Mouse (Mus musculus): ENCODE data around the gene Gmpr2. TPM values are rescaled to one million over a fixed set of nuclear protein-coding genes. Genes with fewer than 3 reads are reported as not detected.

The Gmpr2 gene
- polyA plus RNA-seq, 1 experiment: 23.8 TPM

DNA sequence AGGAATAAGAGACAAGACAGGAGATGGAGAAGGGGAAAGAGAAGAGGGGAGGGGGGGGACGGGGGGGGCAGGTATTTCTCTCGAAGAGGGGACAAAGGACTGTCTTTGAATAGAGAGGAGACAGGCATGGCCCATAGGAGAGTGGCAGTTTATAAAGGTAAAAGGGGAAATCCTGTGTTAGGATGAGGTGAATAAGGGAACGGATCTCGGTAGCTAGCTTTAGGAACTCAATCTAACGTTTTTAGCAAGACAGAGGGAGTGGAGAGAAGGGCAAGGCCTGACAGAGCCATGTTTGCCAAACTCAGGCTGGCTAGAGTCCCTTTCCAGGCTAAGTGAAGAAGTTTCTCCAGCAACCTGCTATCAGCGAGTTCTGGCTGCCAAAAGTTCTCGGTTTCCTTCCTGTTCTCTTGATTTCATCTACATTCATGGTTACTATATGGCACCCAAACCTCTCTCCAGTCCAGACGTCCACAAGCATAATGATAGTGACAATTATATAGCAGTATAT, 50.8 kb downstream of the Gmpr2 start:
- Histone ChIP-seq H3K36me3 (ENCODE audit: control insufficient read depth, insufficient read depth) (peaks cover 3% of the 10 kb centered on the region), H3K79me3 (ENCODE audit: low read depth) (no peaks in the 10 kb centered on the region), H3K4me3 (ENCODE audit: insufficient read depth, poor library complexity, severe bottlenecking) (peak overlapping the region; percentile 43), H3K79me2 (ENCODE audit: control insufficient read depth, insufficient read depth) (no peaks in the 10 kb centered on the region), H3K27me3 (ENCODE audit: control insufficient read depth, insufficient read depth, insufficient read length) (no peaks in the 10 kb centered on the region), H3ac (ENCODE audit: control insufficient read depth, insufficient read length, low read depth) (no peak overlapping the region)
- TF ChIP-seq FOSL1 (IDR thresholded peaks at IDR 0.05; ENCODE audit: insufficient read depth, low read length, poor library complexity, severe bottlenecking): no peak
- no peak for TF ChIP-seq CEBPB (IDR thresholded peaks at IDR 0.05; ENCODE audit: low read depth)
- no peak for TF ChIP-seq USF1 (IDR thresholded peaks at IDR 0.05; ENCODE audit: low read depth)
- no peak for TF ChIP-seq MYOG (IDR thresholded peaks at IDR 0.05; ENCODE audit: control insufficient read depth, extremely low read depth, insufficient read length)
- TF ChIP-seq MYOD1 (IDR thresholded peaks at IDR 0.05; ENCODE audit: control insufficient read depth, insufficient read length, low read depth): no peak
- no peak for TF ChIP-seq MAX (IDR thresholded peaks at IDR 0.05)
- no peak for TF ChIP-seq CTCF (IDR thresholded peaks at IDR 0.05; ENCODE audit: control insufficient read depth, insufficient read depth, insufficient read length)

DNA sequence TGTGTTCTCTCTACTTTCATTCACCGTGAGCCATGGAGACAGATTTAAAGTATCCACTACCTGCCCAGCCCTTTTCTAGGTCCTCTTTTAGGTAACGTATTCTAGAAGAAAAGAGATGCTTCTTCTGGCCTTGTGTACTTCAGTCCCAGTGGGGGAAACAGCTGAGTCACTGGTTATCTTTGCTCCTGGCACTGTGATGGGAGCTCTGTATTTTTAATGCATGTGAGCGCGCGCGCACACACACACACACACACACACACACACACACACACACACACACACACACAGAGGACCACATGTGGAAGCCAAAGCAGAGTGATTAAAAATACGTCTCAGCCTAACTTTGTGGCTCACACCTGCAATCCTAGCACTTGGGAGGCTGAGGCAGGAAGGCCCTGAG, 51.7 kb downstream of the Gmpr2 start:
- Histone ChIP-seq H3K4me3 (ENCODE audit: insufficient read depth, poor library complexity, severe bottlenecking) (no peak overlapping the region), H3K79me2 (ENCODE audit: control insufficient read depth, insufficient read depth) (no peaks in the 10 kb centered on the region), H3K79me3 (ENCODE audit: low read depth) (no peaks in the 10 kb centered on the region), H3K36me3 (ENCODE audit: control insufficient read depth, insufficient read depth) (peaks cover under 1% of the 10 kb centered on the region), H3ac (ENCODE audit: control insufficient read depth, insufficient read length, low read depth) (no peak overlapping the region), H3K27me3 (ENCODE audit: control insufficient read depth, insufficient read depth, insufficient read length) (no peaks in the 10 kb centered on the region)
- TF ChIP-seq MYOG (IDR thresholded peaks at IDR 0.05; ENCODE audit: control insufficient read depth, extremely low read depth, insufficient read length): no peak
- no peak for TF ChIP-seq MYOD1 (IDR thresholded peaks at IDR 0.05; ENCODE audit: control insufficient read depth, insufficient read length, low read depth)
- TF ChIP-seq CEBPB (IDR thresholded peaks at IDR 0.05; ENCODE audit: low read depth): no peak
- TF ChIP-seq MAX (IDR thresholded peaks at IDR 0.05): no peak
- no peak for TF ChIP-seq FOSL1 (IDR thresholded peaks at IDR 0.05; ENCODE audit: insufficient read depth, low read length, poor library complexity, severe bottlenecking)

DNA sequence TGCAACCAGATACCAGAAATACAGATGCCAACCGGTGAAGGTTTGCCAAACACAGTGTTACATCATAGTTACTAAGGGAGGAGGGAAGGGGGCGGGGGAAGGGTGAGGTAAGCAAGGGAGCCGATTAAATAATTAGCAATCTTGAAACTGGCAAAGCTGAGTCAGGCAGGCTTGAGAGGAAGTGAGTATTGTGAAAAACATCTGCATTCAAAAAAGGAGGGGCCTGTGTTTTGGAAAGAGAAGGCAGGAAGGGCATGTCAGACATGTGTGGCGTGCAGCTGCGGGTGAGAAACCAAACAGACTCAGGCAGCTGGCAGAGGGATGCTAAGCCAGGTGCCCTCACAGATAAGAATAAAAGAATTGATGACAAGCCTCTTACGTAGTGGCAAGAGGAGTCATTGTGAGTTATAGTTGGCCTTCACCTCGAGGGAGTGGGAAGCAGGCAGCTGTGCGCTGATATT, 52.7 kb downstream of the Gmpr2 start:
- no peaks in the 10 kb centered on the region for H3K27me3 ChIP-seq (ENCODE audit: control insufficient read depth, insufficient read depth, insufficient read length)
- TF ChIP-seq MAX (IDR thresholded peaks at IDR 0.05): peak; percentile 74
- no peak for TF ChIP-seq MYOG (IDR thresholded peaks at IDR 0.05; ENCODE audit: control insufficient read depth, extremely low read depth, insufficient read length)
- no peak for TF ChIP-seq USF1 (IDR thresholded peaks at IDR 0.05; ENCODE audit: low read depth)
- no peak for TF ChIP-seq CTCF (IDR thresholded peaks at IDR 0.05; ENCODE audit: control insufficient read depth, insufficient read depth, insufficient read length)
- TF ChIP-seq FOSL1 (IDR thresholded peaks at IDR 0.05; ENCODE audit: insufficient read depth, low read length, poor library complexity, severe bottlenecking): no peak
- TF ChIP-seq MYOD1 (IDR thresholded peaks at IDR 0.05; ENCODE audit: control insufficient read depth, insufficient read length, low read depth): peak; percentile 89
- TF ChIP-seq CEBPB (IDR thresholded peaks at IDR 0.05; ENCODE audit: low read depth): peak; percentile 77
- no peaks in the 10 kb centered on the region for H3K79me2 ChIP-seq (ENCODE audit: control insufficient read depth, insufficient read depth)
- H3K79me3 ChIP-seq (ENCODE audit: low read depth): no peaks in the 10 kb centered on the region
- no peaks in the 10 kb centered on the region for H3K36me3 ChIP-seq (ENCODE audit: control insufficient read depth, insufficient read depth)
- H3ac ChIP-seq (ENCODE audit: control insufficient read depth, insufficient read length, low read depth): no peak overlapping the region
- no peak overlapping the region for H3K4me3 ChIP-seq (ENCODE audit: insufficient read depth, poor library complexity, severe bottlenecking)

GRCm38 (mm10) chr14:55726261-55726660, 54.5 kb downstream of the Gmpr2 start:
- Histone ChIP-seq H3K36me3 (ENCODE audit: control insufficient read depth, insufficient read depth) (no peaks in the 10 kb centered on the region), H3ac (ENCODE audit: control insufficient read depth, insufficient read length, low read depth) (no peak overlapping the region), H3K27me3 (ENCODE audit: control insufficient read depth, insufficient read depth, insufficient read length) (no peaks in the 10 kb centered on the region), H3K79me2 (ENCODE audit: control insufficient read depth, insufficient read depth) (no peaks in the 10 kb centered on the region), H3K79me3 (ENCODE audit: low read depth) (no peaks in the 10 kb centered on the region), H3K4me3 (ENCODE audit: insufficient read depth, poor library complexity, severe bottlenecking) (no peak overlapping the region)
- TF ChIP-seq USF1 (IDR thresholded peaks at IDR 0.05; ENCODE audit: low read depth) (no peak), MYOD1 (IDR thresholded peaks at IDR 0.05; ENCODE audit: control insufficient read depth, insufficient read length, low read depth) (no peak), MAX (IDR thresholded peaks at IDR 0.05) (no peak), CEBPB (IDR thresholded peaks at IDR 0.05; ENCODE audit: low read depth) (no peak), FOSL1 (IDR thresholded peaks at IDR 0.05; ENCODE audit: insufficient read depth, low read length, poor library complexity, severe bottlenecking) (no peak), MYOG (IDR thresholded peaks at IDR 0.05; ENCODE audit: control insufficient read depth, extremely low read depth, insufficient read length) (no peak), CTCF (IDR thresholded peaks at IDR 0.05; ENCODE audit: control insufficient read depth, insufficient read depth, insufficient read length) (no peak)

- H3K79me2 ChIP-seq (ENCODE audit: control insufficient read depth, insufficient read depth): no peaks in the 10 kb centered on the region
- no peak overlapping the region for H3K4me3 ChIP-seq (ENCODE audit: insufficient read depth, poor library complexity, severe bottlenecking)
- TF ChIP-seq CEBPB (IDR thresholded peaks at IDR 0.05; ENCODE audit: low read depth) (no peak), MAX (IDR thresholded peaks at IDR 0.05) (no peak), MYOD1 (IDR thresholded peaks at IDR 0.05; ENCODE audit: control insufficient read depth, insufficient read length, low read depth) (no peak), USF1 (IDR thresholded peaks at IDR 0.05; ENCODE audit: low read depth) (no peak), FOSL1 (IDR thresholded peaks at IDR 0.05; ENCODE audit: insufficient read depth, low read length, poor library complexity, severe bottlenecking) (no peak), MYOG (IDR thresholded peaks at IDR 0.05; ENCODE audit: control insufficient read depth, extremely low read depth, insufficient read length) (no peak), CTCF (IDR thresholded peaks at IDR 0.05; ENCODE audit: control insufficient read depth, insufficient read depth, insufficient read length) (no peak)
- no peaks in the 10 kb centered on the region for H3K36me3 ChIP-seq (ENCODE audit: control insufficient read depth, insufficient read depth)
- no peaks in the 10 kb centered on the region for H3K27me3 ChIP-seq (ENCODE audit: control insufficient read depth, insufficient read depth, insufficient read length)
- H3ac ChIP-seq (ENCODE audit: control insufficient read depth, insufficient read length, low read depth): no peak overlapping the region
- H3K79me3 ChIP-seq (ENCODE audit: low read depth): no peaks in the 10 kb centered on the region
Measured at GRCm38 (mm10) chr14:55727889-55728685, 56.3 kb downstream of the Gmpr2 start.

Other genes with a start within 250 kb of the Gmpr2 start
- gene Dhrs4, start 193.2 kb upstream of the Gmpr2 start, polyA plus RNA-seq (2012; fragmentation: generic; extraction: Trizol): 45.9 TPM
- 0.23 TPM for gene Carmil3, start 181.3 kb upstream of the Gmpr2 start, polyA plus RNA-seq (2012; fragmentation: generic; extraction: Trizol)
- not detected for gene Cpne6, start 161.5 kb upstream of the Gmpr2 start, polyA plus RNA-seq (2012; fragmentation: generic; extraction: Trizol)
- not detected for gene Nrl, start 147.0 kb upstream of the Gmpr2 start, polyA plus RNA-seq (2012; fragmentation: generic; extraction: Trizol)
- 87.9 TPM for gene Pck2, start 131.7 kb upstream of the Gmpr2 start, polyA plus RNA-seq (2012; fragmentation: generic; extraction: Trizol)
- 15.8 TPM for gene Dcaf11, start 111.9 kb upstream of the Gmpr2 start, polyA plus RNA-seq (2012; fragmentation: generic; extraction: Trizol)
- gene A730061H03Rik, start 111.5 kb upstream of the Gmpr2 start, polyA plus RNA-seq (2012; fragmentation: generic; extraction: Trizol): 0.16 TPM
- gene Fitm1, start 96.3 kb upstream of the Gmpr2 start, polyA plus RNA-seq (2012; fragmentation: generic; extraction: Trizol): 0.40 TPM
- gene Psme1, start 93.8 kb upstream of the Gmpr2 start, polyA plus RNA-seq (2012; fragmentation: generic; extraction: Trizol): 63.7 TPM
- gene Emc9, start 86.6 kb upstream of the Gmpr2 start, polyA plus RNA-seq (2012; fragmentation: generic; extraction: Trizol): 7.5 TPM
- 110 TPM for gene Psme2, start 80.8 kb upstream of the Gmpr2 start, polyA plus RNA-seq (2012; fragmentation: generic; extraction: Trizol)
- gene Rnf31, start 80.2 kb upstream of the Gmpr2 start, polyA plus RNA-seq (2012; fragmentation: generic; extraction: Trizol): 9.4 TPM
- gene Irf9, start 68.4 kb upstream of the Gmpr2 start, polyA plus RNA-seq (2012; fragmentation: generic; extraction: Trizol): 3.3 TPM
- gene Rec8, start 53.9 kb upstream of the Gmpr2 start, polyA plus RNA-seq (2012; fragmentation: generic; extraction: Trizol): not detected
- gene Ipo4, start 36.0 kb upstream of the Gmpr2 start, polyA plus RNA-seq (2012; fragmentation: generic; extraction: Trizol): 113 TPM
- 0.13 TPM for gene Gm49378, start 34.0 kb upstream of the Gmpr2 start, polyA plus RNA-seq (2012; fragmentation: generic; extraction: Trizol)
- 72.9 TPM for gene Tm9sf1, start 28.1 kb upstream of the Gmpr2 start, polyA plus RNA-seq (2012; fragmentation: generic; extraction: Trizol)
- 0.43 TPM for gene Tssk4, start 21.8 kb upstream of the Gmpr2 start, polyA plus RNA-seq (2012; fragmentation: generic; extraction: Trizol)
- gene Mdp1, start 11.4 kb upstream of the Gmpr2 start, polyA plus RNA-seq (2012; fragmentation: generic; extraction: Trizol): 16.5 TPM
- gene Nedd8, start 183 bp downstream of the Gmpr2 start, polyA plus RNA-seq (2012; fragmentation: generic; extraction: Trizol): 478 TPM
- 24.4 TPM for gene Tinf2, start 9.9 kb downstream of the Gmpr2 start, polyA plus RNA-seq (2012; fragmentation: generic; extraction: Trizol)
- gene Tgm1, start 42.0 kb downstream of the Gmpr2 start, polyA plus RNA-seq (2012; fragmentation: generic; extraction: Trizol): 0.07 TPM
- 11.9 TPM for gene Rabggta, start 50.3 kb downstream of the Gmpr2 start, polyA plus RNA-seq (2012; fragmentation: generic; extraction: Trizol)
- 63.7 TPM for gene Dhrs1, start 73.7 kb downstream of the Gmpr2 start, polyA plus RNA-seq (2012; fragmentation: generic; extraction: Trizol)
- gene Nop9, start 73.8 kb downstream of the Gmpr2 start, polyA plus RNA-seq (2012; fragmentation: generic; extraction: Trizol): 38.6 TPM
- 0.05 TPM for gene Cideb, start 86.5 kb downstream of the Gmpr2 start, polyA plus RNA-seq (2012; fragmentation: generic; extraction: Trizol)
- gene Ltb4r2, start 89.5 kb downstream of the Gmpr2 start, polyA plus RNA-seq (2012; fragmentation: generic; extraction: Trizol): 0.09 TPM
- 0.05 TPM for gene Ltb4r1, start 94.0 kb downstream of the Gmpr2 start, polyA plus RNA-seq (2012; fragmentation: generic; extraction: Trizol)
- 0.02 TPM for gene Adcy4, start 112.2 kb downstream of the Gmpr2 start, polyA plus RNA-seq (2012; fragmentation: generic; extraction: Trizol)
- gene Ripk3, start 116.9 kb downstream of the Gmpr2 start, polyA plus RNA-seq (2012; fragmentation: generic; extraction: Trizol): 0.55 TPM
- gene Nfatc4, start 151.2 kb downstream of the Gmpr2 start, polyA plus RNA-seq (2012; fragmentation: generic; extraction: Trizol): 1.2 TPM
- gene Nynrin, start 182.1 kb downstream of the Gmpr2 start, polyA plus RNA-seq (2012; fragmentation: generic; extraction: Trizol): 0.13 TPM
- gene Cbln3, start 212.5 kb downstream of the Gmpr2 start, polyA plus RNA-seq (2012; fragmentation: generic; extraction: Trizol): 0.05 TPM
- 3.6 TPM for gene Khnyn, start 213.0 kb downstream of the Gmpr2 start, polyA plus RNA-seq (2012; fragmentation: generic; extraction: Trizol)
- 4.7 TPM for gene Sdr39u1, start 228.4 kb downstream of the Gmpr2 start, polyA plus RNA-seq (2012; fragmentation: generic; extraction: Trizol)

All from C2C12 (cell line).